Mouse (Mus musculus) lung, adult 2 months (tissue): ENCODE results near the gene Hist1h2ac. TPM values are rescaled to one million over a fixed set of nuclear protein-coding genes. Genes with fewer than 3 reads are reported as not detected.

ENCODE experiments used
- DNase-seq: peaks from one replicate; pipeline ENCODE4 v3.0.0; 2022
- H3K4me1 ChIP-seq: fragments of 200-500 bp; 2 replicates; pipeline ENCODE4 v1.6.1; 2011; ENCODE audit warnings: low read length; ENCODE audit not compliant: control insufficient read depth, insufficient read depth
- H3K4me3 ChIP-seq: fragments of 200-500 bp; replicated peaks from 2 replicates; pipeline ENCODE3; 2011; ENCODE audit warnings: low read depth, mild to moderate bottlenecking, control low read depth, low read length; ENCODE audit errors: extremely low read depth
- CTCF ChIP-seq: fragments of 200-500 bp; IDR thresholded peaks from 2 replicates; pipeline ENCODE4 v1.5.1; 2011; ENCODE audit warnings: mild to moderate bottlenecking, low read length, control low read depth; ENCODE audit not compliant: insufficient read depth
- POLR2A ChIP-seq: fragments of 200-500 bp; IDR thresholded peaks from 2 replicates; pipeline ENCODE4 v1.6.1; 2011; ENCODE audit warnings: low read depth, mild to moderate bottlenecking, control low read depth, low read length, borderline replicate concordance; ENCODE audit errors: extremely low read depth
- WGBS: fragments of 180-500 bp; shearing (Covaris S2); methylation state at CpG from one replicate; pipeline ENCODE4 v1.1.7; 2018; 5-methylcytosine and 5-hydroxymethylcytosine counted together
- polyA plus RNA-seq: library from polyadenylated mRNA; depleted of rRNA; stranded (reverse); fragments of >200 nt; gene quantifications from 2 replicates; pipeline ENCODE4 v1.2.3, GENCODE M21; 2012; rRNA removed

Hist1h2ac gene
- polyA plus RNA-seq, 1 experiment: 0.45 TPM

GRCm38 (mm10) chr13:23681990-23682582 lies 1.7 kb downstream of the Hist1h2ac start:
- DNase-seq: no peak
- WGBS: 82% methylated on average over 6 of the region's 6 CpGs
- Histone ChIP-seq H3K4me1 (peaks cover 2% of the 10 kb centered on the region; the same call in 1 of the 2 replicates), H3K4me3 (no peak overlapping the region)
- TF ChIP-seq CTCF: no peak
- TF ChIP-seq POLR2A: no peak

DNA sequence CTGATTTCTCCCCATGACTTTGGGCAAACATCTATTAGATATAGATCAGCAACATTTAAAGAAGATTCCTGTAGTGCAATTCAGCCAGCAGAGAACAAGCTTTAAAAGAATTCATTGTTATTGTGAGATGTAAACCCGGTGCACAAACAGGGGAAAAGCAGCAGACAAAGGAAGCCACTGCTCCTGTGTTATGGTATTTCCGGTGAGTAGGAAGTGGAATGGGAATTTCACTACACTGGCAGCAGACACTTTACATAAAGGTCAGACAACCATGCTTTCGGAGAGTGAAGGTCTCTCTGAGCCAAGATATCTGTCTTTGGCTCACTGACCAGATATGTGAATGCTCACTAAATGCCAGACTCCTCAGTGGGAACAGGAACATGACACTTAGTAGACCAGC lies 21.2 kb downstream of the Hist1h2ac start:
- no peak for TF ChIP-seq CTCF
- TF ChIP-seq POLR2A: no peak
- WGBS: 31% methylated on average over 3 of the region's 3 CpGs
- peaks cover 3% of the 10 kb centered on the region; the same call in 1 of the 2 replicates for H3K4me1 ChIP-seq
- no peak for DNase-seq
- no peak overlapping the region for H3K4me3 ChIP-seq

DNA sequence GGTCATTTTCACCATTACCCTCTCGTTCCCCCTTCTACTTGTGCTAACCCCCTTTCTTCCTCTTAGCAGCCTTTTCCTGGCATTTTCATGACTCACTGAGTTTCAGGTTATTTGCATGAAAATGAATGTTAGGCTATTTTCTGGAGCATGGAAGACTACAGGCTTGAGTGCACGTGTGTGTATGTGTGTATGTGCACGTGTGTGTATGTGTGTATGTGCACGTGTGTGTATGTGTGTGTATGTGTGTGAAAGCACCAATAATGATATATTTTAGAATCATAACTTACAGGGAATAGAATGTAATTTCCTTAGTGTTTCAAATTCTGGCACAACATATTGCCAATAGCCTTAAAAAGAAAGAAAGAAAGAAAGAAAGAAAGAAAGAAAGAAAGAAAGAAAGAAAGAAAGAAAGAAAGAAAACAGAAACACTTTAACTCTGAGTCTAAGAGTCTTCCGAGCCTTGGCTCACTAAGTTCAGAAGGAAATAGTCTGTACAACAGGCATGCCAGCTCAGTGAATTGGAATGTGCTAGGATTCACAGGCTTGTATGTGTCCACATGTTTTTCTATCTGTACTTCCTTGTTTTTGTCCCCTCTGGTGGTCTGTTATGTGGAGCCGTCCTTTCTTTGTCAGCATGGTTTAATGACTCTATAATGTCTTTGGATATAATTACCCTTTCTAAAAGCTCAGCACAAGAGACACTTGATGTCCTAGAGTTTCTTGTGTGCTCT lies 23.9 kb downstream of the Hist1h2ac start:
- Histone ChIP-seq H3K4me3 (no peak overlapping the region), H3K4me1 (peaks cover 3% of the 10 kb centered on the region; the same call in 1 of the 2 replicates)
- TF ChIP-seq POLR2A: no peak
- TF ChIP-seq CTCF: no peak
- WGBS: 59% methylated on average over 6 of the region's 6 CpGs
- no peak for DNase-seq

Other genes starting within 250 kb of the Hist1h2ac start
- not detected in 2 replicates for gene Btn1a1, start 218.0 kb downstream of the Hist1h2ac start, polyA plus RNA-seq
- gene Btn2a2, start 195.1 kb downstream of the Hist1h2ac start, polyA plus RNA-seq: not detected in 2 replicates
- gene Hist1h4h, start 152.9 kb downstream of the Hist1h2ac start, polyA plus RNA-seq: 27.1 and 28.0 TPM in 2 replicates
- 28.7 and 47.1 TPM in 2 replicates for gene Hist1h2af, start 150.0 kb downstream of the Hist1h2ac start, polyA plus RNA-seq
- gene Hist1h3g, start 148.5 kb downstream of the Hist1h2ac start, polyA plus RNA-seq: 2.1 and 2.3 TPM in 2 replicates
- 0.66 and 0.87 TPM in 2 replicates for gene Hist1h2bh, start 140.6 kb downstream of the Hist1h2ac start, polyA plus RNA-seq
- 1.3 and 1.7 TPM in 2 replicates for gene Hist1h3f, start 139.9 kb downstream of the Hist1h2ac start, polyA plus RNA-seq
- gene Hist1h4f, start 132.3 kb downstream of the Hist1h2ac start, polyA plus RNA-seq: 1.4 and 1.8 TPM in 2 replicates
- 0.10 and 0.12 TPM in 2 replicates for gene Hist1h1d, start 130.7 kb downstream of the Hist1h2ac start, polyA plus RNA-seq
- 8.4 and 9.2 TPM in 2 replicates for gene Hist1h3e, start 121.6 kb downstream of the Hist1h2ac start, polyA plus RNA-seq
- gene Hist1h2ae, start 112.7 kb downstream of the Hist1h2ac start, polyA plus RNA-seq: 1.8 and 2.3 TPM in 2 replicates
- 9.8 and 22.7 TPM in 2 replicates for gene Hist1h2bg, start 112.6 kb downstream of the Hist1h2ac start, polyA plus RNA-seq
- 2.7 and 3.4 TPM in 2 replicates for gene Hist1h2bf, start 109.8 kb downstream of the Hist1h2ac start, polyA plus RNA-seq
- 1.2 and 2.0 TPM in 2 replicates for gene Hist1h2ad, start 109.6 kb downstream of the Hist1h2ac start, polyA plus RNA-seq
- gene Hist1h3d, start 108.2 kb downstream of the Hist1h2ac start, polyA plus RNA-seq: 2.6 and 4.5 TPM in 2 replicates
- gene Hist1h4d, start 102.3 kb downstream of the Hist1h2ac start, polyA plus RNA-seq: 9.0 and 9.5 TPM in 2 replicates
- gene Hist1h2be, start 62.8 kb downstream of the Hist1h2ac start, polyA plus RNA-seq: 2.7 and 3.0 TPM in 2 replicates
- 2.0 and 2.4 TPM in 2 replicates for gene Hist1h1e, start 61.4 kb downstream of the Hist1h2ac start, polyA plus RNA-seq
- gene Hist1h2bc, start 251 bp upstream of the Hist1h2ac start, polyA plus RNA-seq: 142 and 182 TPM in 2 replicates
- not detected in 2 replicates for gene Hist1h1t, start 11.9 kb upstream of the Hist1h2ac start, polyA plus RNA-seq
- 6.3 and 6.8 TPM in 2 replicates for gene Hist1h4c, start 14.5 kb upstream of the Hist1h2ac start, polyA plus RNA-seq
- gene Hfe, start 26.9 kb upstream of the Hist1h2ac start, polyA plus RNA-seq: 21.3 and 24.2 TPM in 2 replicates
- gene Hist1h1c, start 54.9 kb upstream of the Hist1h2ac start, polyA plus RNA-seq: 38.1 and 46.7 TPM in 2 replicates
- gene Hist1h3c, start 61.7 kb upstream of the Hist1h2ac start, polyA plus RNA-seq: 1.2 and 2.9 TPM in 2 replicates
- 2.5 and 2.6 TPM in 2 replicates for gene Hist1h2bb, start 62.8 kb upstream of the Hist1h2ac start, polyA plus RNA-seq
- 2.0 and 3.9 TPM in 2 replicates for gene Hist1h2ab, start 67.2 kb upstream of the Hist1h2ac start, polyA plus RNA-seq
- gene Hist1h3b, start 68.3 kb upstream of the Hist1h2ac start, polyA plus RNA-seq: 2.6 and 3.8 TPM in 2 replicates
- 2.5 and 2.8 TPM in 2 replicates for gene Hist1h4b, start 73.1 kb upstream of the Hist1h2ac start, polyA plus RNA-seq
- gene Hist1h4a, start 77.3 kb upstream of the Hist1h2ac start, polyA plus RNA-seq: 2.4 and 2.9 TPM in 2 replicates
- gene Hist1h3a, start 78.4 kb upstream of the Hist1h2ac start, polyA plus RNA-seq: 3.1 and 4.3 TPM in 2 replicates
- gene Hist1h1a, start 79.7 kb upstream of the Hist1h2ac start, polyA plus RNA-seq: not detected in 2 replicates
- 0.07 TPM in 1 of 2 replicates, not detected in the other for gene Trim38, start 86.0 kb upstream of the Hist1h2ac start, polyA plus RNA-seq
- gene Slc17a2, start 123.0 kb upstream of the Hist1h2ac start, polyA plus RNA-seq: 0.32 and 0.52 TPM in 2 replicates
- gene Slc17a3, start 155.5 kb upstream of the Hist1h2ac start, polyA plus RNA-seq: 0.02 TPM in 1 of 2 replicates, not detected in the other
- not detected in 2 replicates for gene Slc17a1, start 183.8 kb upstream of the Hist1h2ac start, polyA plus RNA-seq
- 0.07 TPM in 1 of 2 replicates, not detected in the other for gene Slc17a4, start 231.1 kb upstream of the Hist1h2ac start, polyA plus RNA-seq